Mouse (Mus musculus) gastrocnemius, postnatal 4 days (tissue): Measurements from ENCODE around the gene AK157302. TPM values are rescaled to one million over a fixed set of nuclear protein-coding genes. Genes with fewer than 3 reads are reported as not detected.

Experiments
- DNase-seq, 2 experiments: peaks; one replicate each; pipeline ENCODE4 v3.0.0; 2021 to 2022; ENCODE audit warnings: low spot score in 2 of 2, mixed read lengths in 2 of 2
- microRNA-seq: library from miRNA; unstranded; fragments of <30 nt; microRNA quantifications from one replicate; pipeline ENCODE4 v1.2.0, GENCODE M21; 2021
- total RNA-seq, 2 experiments: library from RNA; stranded (reverse); gene quantifications; 2 replicates each; pipeline ENCODE4 v1.2.3; 2021

AK157302 gene
- total RNA-seq, 2 experiments from 2014 or later: 10.2 to 12.5 TPM

DNA sequence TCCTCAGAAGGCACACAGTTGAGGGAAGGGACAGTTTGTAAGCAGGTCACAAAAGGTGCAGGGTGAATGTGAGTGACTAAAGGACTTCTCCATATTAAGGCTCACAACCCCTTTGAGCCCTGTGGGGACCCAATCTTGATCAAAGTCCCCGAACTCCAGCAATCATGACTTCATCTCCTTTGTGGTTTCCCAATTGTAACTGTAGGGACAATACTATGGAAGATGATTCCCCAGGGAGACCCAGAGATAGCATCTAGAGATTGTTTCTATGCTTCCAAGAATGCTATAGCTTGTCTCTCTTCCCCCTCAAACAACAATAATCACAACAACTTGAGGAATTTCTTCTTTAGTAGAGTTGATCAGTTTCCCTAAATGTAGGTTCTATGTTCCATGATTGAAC is 47.7 kb downstream of the AK157302 start, which contains the start of gene Olfr1366:
Gene Olfr1366, minus strand, starts transcription at position 101 of the 400 bp plus-strand sequence.
- no peak for DNase-seq

Small RNA genes lying within 50 kb of the gene (microRNA-seq; reads per million reads assigned to microRNA genes)
- not detected for gene Mir1896

Other genes with a start within 250 kb of the AK157302 start
- not detected for gene Gpx5, start 202.5 kb upstream of the AK157302 start, total RNA-seq
- gene Gpx6, start 183.1 kb upstream of the AK157302 start, total RNA-seq: not detected
- gene Olfr1367, start 148.3 kb upstream of the AK157302 start, total RNA-seq: not detected
- 1 to 10 TPM; 8.2 to 8.5 TPM for gene Zscan12, start 132.4 kb upstream of the AK157302 start, total RNA-seq
- 10 to 100 TPM; 30.4 to 34.4 TPM for gene Zkscan3, start 92.5 kb upstream of the AK157302 start, total RNA-seq
- gene Pgbd1, start 54.2 kb upstream of the AK157302 start, total RNA-seq: under 1 TPM; 0.29 to 0.49 TPM
- gene Zscan26, start 41.5 kb upstream of the AK157302 start, total RNA-seq: 10 to 100 TPM; 18.3 to 19.0 TPM
- gene Nkapl, start 26.7 kb upstream of the AK157302 start, total RNA-seq: under 1 TPM; 0.41 to 0.81 TPM
- 1 to 10 TPM; 1.2 to 1.5 TPM for gene Zkscan4, start 16.3 kb upstream of the AK157302 start, total RNA-seq
- not detected for gene Gm10065, start 15.8 kb upstream of the AK157302 start, total RNA-seq
- 10 to 100 TPM; 76.0 to 91.1 TPM for gene Gm11273, start 6.2 kb downstream of the AK157302 start, total RNA-seq
- gene Zkscan8, start 35.9 kb downstream of the AK157302 start, total RNA-seq: 10 to 100 TPM; 15.0 to 15.6 TPM
- gene Olfr1366, start 47.6 kb downstream of the AK157302 start, total RNA-seq: not detected
- not detected for gene Olfr1535, start 64.7 kb downstream of the AK157302 start, total RNA-seq
- not detected for gene Olfr1364, start 86.5 kb downstream of the AK157302 start, total RNA-seq
- gene Olfr1362, start 118.8 kb downstream of the AK157302 start, total RNA-seq: not detected
- not detected for gene Olfr11, start 147.3 kb downstream of the AK157302 start, total RNA-seq
- gene Olfr1361, start 168.2 kb downstream of the AK157302 start, total RNA-seq: not detected
- gene Olfr1360, start 182.2 kb downstream of the AK157302 start, total RNA-seq: not detected
- not detected for gene Olfr1359, start 202.9 kb downstream of the AK157302 start, total RNA-seq
- gene Hist1h2bl, start 220.9 kb downstream of the AK157302 start, total RNA-seq: 100 to 1,000 TPM; 362 to 482 TPM
- gene Hist1h2ai, start 221.2 kb downstream of the AK157302 start, total RNA-seq: 100 to 1,000 TPM; 297 to 368 TPM
- 100 to 1,000 TPM; 508 to 651 TPM for gene Hist1h3h, start 222.4 kb downstream of the AK157302 start, total RNA-seq
- gene Hist1h2bm, start 226.8 kb downstream of the AK157302 start, total RNA-seq: 100 to 1,000 TPM; 101 to 150 TPM
- 10 to 100 TPM; 70.8 to 87.9 TPM for gene Hist1h4j, start 239.8 kb downstream of the AK157302 start, total RNA-seq